ENCODE assay signal across 15 mouse cellular contexts in genomic region chr1:188728625-188729024, GRCm38 (mm10).
DNase-seq lines count a peak whose midpoint lies in the region; ATAC-seq and TF ChIP-seq lines count a peak whose summit lies in the region.
"Had no signal": no experiment of that assay in that cellular context is flagged by ENCODE, and none has a peak within 500 bp of the region (broad histone marks: within the 10 kb centered on the region; RNA-seq: fewer than 3 reads in every experiment).

No protein-coding gene starts in this region.

- no peaks in the 10 kb centered on the region for H3K36me3 ChIP-seq in hindbrain, embryonic 12.5 days
- H3K36me3 ChIP-seq in hindbrain, embryonic 11.5 days (ENCODE audit: control insufficient read depth, insufficient read depth, low read length) = no peaks in the 10 kb centered on the region
- no peaks in the 10 kb centered on the region for H3K36me3 ChIP-seq in midbrain, embryonic 13.5 days
- no peaks in the 10 kb centered on the region for H3K36me3 ChIP-seq in midbrain, embryonic 10.5 days
- no peaks in the 10 kb centered on the region for H3K36me3 ChIP-seq in forebrain, embryonic 14.5 days (ENCODE audit: control insufficient read depth, insufficient read depth, low read length)
- no peaks in the 10 kb centered on the region for H3K36me3 ChIP-seq in hindbrain, postnatal 0 days (ENCODE audit: insufficient read depth, low read length)
- H3K36me3 ChIP-seq: heart, embryonic 12.5 days; limb, embryonic 12.5 days had no signal

- 78% methylated on average over 8 of the region's 8 CpGs for WGBS in hindbrain, embryonic 12.5 days
- 88% methylated on average over 8 of the region's 8 CpGs for WGBS in hindbrain, embryonic 11.5 days
- 69% methylated on average over 8 of the region's 8 CpGs for WGBS in midbrain, embryonic 13.5 days
- 89% methylated on average over 8 of the region's 8 CpGs for WGBS in midbrain, embryonic 10.5 days
- WGBS in forebrain, embryonic 14.5 days = 52% methylated on average over 8 of the region's 8 CpGs
- 47% methylated on average over 8 of the region's 8 CpGs for WGBS in hindbrain, postnatal 0 days

- no peak overlapping the region for H3K27ac ChIP-seq in hindbrain, embryonic 12.5 days
- no peak overlapping the region for H3K27ac ChIP-seq in hindbrain, embryonic 11.5 days (ENCODE audit: low read depth, low read length)
- H3K27ac ChIP-seq in midbrain, embryonic 13.5 days = no peak overlapping the region
- no peak overlapping the region for H3K27ac ChIP-seq in midbrain, embryonic 10.5 days (replicated peaks)
- H3K27ac ChIP-seq in forebrain, embryonic 14.5 days (ENCODE audit: low read depth, low read length) = no peak overlapping the region
- H3K27ac ChIP-seq in hindbrain, postnatal 0 days = no peak overlapping the region
- H3K27ac ChIP-seq: limb, embryonic 12.5 days; macrophage had no signal

- H3K4me2 ChIP-seq in hindbrain, embryonic 12.5 days (replicated peaks) = no peak overlapping the region
- H3K4me2 ChIP-seq in hindbrain, embryonic 11.5 days (replicated peaks; ENCODE audit: low read depth, low read length) = no peak overlapping the region
- H3K4me2 ChIP-seq in midbrain, embryonic 13.5 days (replicated peaks) = no peak overlapping the region
- 0 out of 2 replicates have a peak overlapping the region, but pooled peaks have one; percentile 21 for H3K4me2 ChIP-seq in forebrain, embryonic 14.5 days (ENCODE audit: low read length)
- H3K4me2 ChIP-seq in hindbrain, postnatal 0 days (ENCODE audit: low read depth, low read length) = peak overlapping the region; percentile 19; the same call in 1 of the 2 replicates
- H3K4me2 ChIP-seq: heart, embryonic 12.5 days; limb, embryonic 12.5 days had no signal

- peaks cover 5% of the 10 kb centered on the region; the same call in 1 of the 2 replicates for H3K4me1 ChIP-seq in hindbrain, embryonic 12.5 days
- no peaks in the 10 kb centered on the region for H3K4me1 ChIP-seq in hindbrain, embryonic 11.5 days (replicated peaks; ENCODE audit: control insufficient read depth, insufficient read depth, low read length)
- peaks cover 35% of the 10 kb centered on the region for H3K4me1 ChIP-seq in midbrain, embryonic 13.5 days (replicated peaks)
- peaks cover 6% of the 10 kb centered on the region; the same call in 1 of the 2 replicates for H3K4me1 ChIP-seq in midbrain, embryonic 10.5 days
- H3K4me1 ChIP-seq in forebrain, embryonic 14.5 days (ENCODE audit: control insufficient read depth, insufficient read depth, low read length) = peaks cover 14% of the 10 kb centered on the region
- no peaks in the 10 kb centered on the region; the same call in 1 of the 2 replicates for H3K4me1 ChIP-seq in hindbrain, postnatal 0 days (ENCODE audit: insufficient read depth, low read length)
- H3K4me1 ChIP-seq: heart, embryonic 12.5 days had no signal

- no peak overlapping the region for H3K4me3 ChIP-seq in hindbrain, embryonic 12.5 days
- no peak overlapping the region for H3K4me3 ChIP-seq in hindbrain, embryonic 11.5 days (ENCODE audit: low read depth, low read length)
- H3K4me3 ChIP-seq in midbrain, embryonic 13.5 days (replicated peaks) = no peak overlapping the region
- no peak overlapping the region for H3K4me3 ChIP-seq in midbrain, embryonic 10.5 days
- no peak overlapping the region for H3K4me3 ChIP-seq in forebrain, embryonic 14.5 days (ENCODE audit: low read depth, low read length)
- H3K4me3 ChIP-seq in hindbrain, postnatal 0 days (ENCODE audit: low read length) = no peak overlapping the region
- H3K4me3 ChIP-seq: heart, embryonic 12.5 days; limb, embryonic 12.5 days had no signal

- DNase-seq in hindbrain, embryonic 11.5 days (ENCODE audit: low spot score) = no peak
- no peak for DNase-seq in midbrain, embryonic 10.5 days (ENCODE audit: low spot score)
- DNase-seq in forebrain, embryonic 14.5 days (ENCODE audit: low spot score) = peak; percentile 71
- peak; percentile 65 for DNase-seq in hindbrain, postnatal 0 days (ENCODE audit: low spot score)
- no peak for DNase-seq in thymus, postnatal 25 days
- DNase-seq: adrenal gland, postnatal 36 days; gastrocnemius, postnatal 36 days; kidney, adult 18-20 months; kidney, postnatal 25 days had no signal

- no peak overlapping the region for H3K9ac ChIP-seq in hindbrain, embryonic 12.5 days
- no peak overlapping the region for H3K9ac ChIP-seq in hindbrain, embryonic 11.5 days (ENCODE audit: low read depth, low read length)
- H3K9ac ChIP-seq in midbrain, embryonic 13.5 days (replicated peaks) = no peak overlapping the region
- H3K9ac ChIP-seq in forebrain, embryonic 14.5 days (ENCODE audit: low read length) = no peak overlapping the region
- H3K9ac ChIP-seq in hindbrain, postnatal 0 days (replicated peaks; ENCODE audit: low read length) = no peak overlapping the region
- H3K9ac ChIP-seq: heart, embryonic 12.5 days; limb, embryonic 12.5 days had no signal

- TF ChIP-seq CTCF in hindbrain, postnatal 0 days (IDR thresholded peaks at IDR 0.05; ENCODE audit: low read depth) = peak; percentile 55

- H3K9me3 ChIP-seq in hindbrain, embryonic 12.5 days (replicated peaks) = no peaks in the 10 kb centered on the region
- no peaks in the 10 kb centered on the region for H3K9me3 ChIP-seq in hindbrain, embryonic 11.5 days (ENCODE audit: control insufficient read depth, low read length)
- no peaks in the 10 kb centered on the region for H3K9me3 ChIP-seq in midbrain, embryonic 13.5 days
- no peaks in the 10 kb centered on the region for H3K9me3 ChIP-seq in midbrain, embryonic 10.5 days (replicated peaks)
- no peaks in the 10 kb centered on the region for H3K9me3 ChIP-seq in forebrain, embryonic 14.5 days (replicated peaks; ENCODE audit: control insufficient read depth, low read length)
- H3K9me3 ChIP-seq in hindbrain, postnatal 0 days (ENCODE audit: low read length) = no peaks in the 10 kb centered on the region
- H3K9me3 ChIP-seq: heart, embryonic 12.5 days; limb, embryonic 12.5 days had no signal

- H3K27me3 ChIP-seq in hindbrain, embryonic 12.5 days = no peaks in the 10 kb centered on the region
- 0 out of 2 replicates have a peak, but pooled peaks cover 2% of the 10 kb centered on the region for H3K27me3 ChIP-seq in hindbrain, embryonic 11.5 days (ENCODE audit: control insufficient read depth, insufficient read depth, low read length)
- H3K27me3 ChIP-seq in midbrain, embryonic 13.5 days = no peaks in the 10 kb centered on the region
- H3K27me3 ChIP-seq in midbrain, embryonic 10.5 days (ENCODE audit: low read depth, poor library complexity, severe bottlenecking) = no peaks in the 10 kb centered on the region
- H3K27me3 ChIP-seq in forebrain, embryonic 14.5 days (replicated peaks; ENCODE audit: control insufficient read depth, insufficient read depth, low read length) = no peaks in the 10 kb centered on the region
- H3K27me3 ChIP-seq in hindbrain, postnatal 0 days (ENCODE audit: insufficient read depth, low read length) = no peaks in the 10 kb centered on the region
- H3K27me3 ChIP-seq: heart, embryonic 12.5 days had no signal

- peak; percentile 46; the same call in 1 of the 2 replicates for ATAC-seq in hindbrain, embryonic 12.5 days (ENCODE audit: low FRiP score)
- ATAC-seq in hindbrain, embryonic 11.5 days (ENCODE audit: low FRiP score) = no peak
- peak; percentile 74 for ATAC-seq in midbrain, embryonic 13.5 days
- peak; percentile 58; the same call in 1 of the 2 replicates for ATAC-seq in forebrain, embryonic 14.5 days
- no peak for ATAC-seq in hindbrain, postnatal 0 days
- ATAC-seq: CD4-positive, CD25-positive, alpha-beta regulatory T cell, adult 4 months had no signal

Comparison
In these comparisons a context has a peak if more than half of its experiments do, and no peak if none do; other contexts are left out.
1. ATAC-seq: peak in hindbrain, embryonic 12.5 days (single experiment), midbrain, embryonic 13.5 days (single experiment) and forebrain, embryonic 14.5 days (single experiment); none in hindbrain, embryonic 11.5 days (single experiment) and hindbrain, postnatal 0 days (single experiment).
2. H3K4me2 ChIP-seq: peak in forebrain, embryonic 14.5 days (single experiment) and hindbrain, postnatal 0 days (single experiment); none in hindbrain, embryonic 12.5 days (single experiment), hindbrain, embryonic 11.5 days (single experiment) and midbrain, embryonic 13.5 days (single experiment).
3. DNase-seq: peak in forebrain, embryonic 14.5 days (single experiment) and hindbrain, postnatal 0 days (single experiment); none in hindbrain, embryonic 11.5 days (single experiment), midbrain, embryonic 10.5 days (single experiment) and thymus, postnatal 25 days (single experiment).